Mouse (Mus musculus): ENCODE measurements at regions not wholly inside any gene's neighbourhood (a gene's known extent, or its start where the extent isn't known, plus 50 kb on each side); places are given as distances from the start of the nearest gene placed in this dataset.

- ATAC-seq (ENCODE audit: low FRiP score, low read depth): no peak
- Histone ChIP-seq H3K9me3 (no peaks in the 10 kb centered on the region), H3K27me3 (replicated peaks) (no peaks in the 10 kb centered on the region), H3K4me1 (no peaks in the 10 kb centered on the region), H3K9ac (no peak overlapping the region), H3K4me2 (replicated peaks) (no peak overlapping the region), H3K27ac (no peak overlapping the region), H3K4me3 (no peak overlapping the region), H3K36me3 (no peaks in the 10 kb centered on the region)
- WGBS: 84% methylated on average over 4 of the region's 4 CpGs
These were observed 82.7 kb downstream of the Pmp22 start for GRCm38 (mm10) chr11:63211501-63211900.

DNA sequence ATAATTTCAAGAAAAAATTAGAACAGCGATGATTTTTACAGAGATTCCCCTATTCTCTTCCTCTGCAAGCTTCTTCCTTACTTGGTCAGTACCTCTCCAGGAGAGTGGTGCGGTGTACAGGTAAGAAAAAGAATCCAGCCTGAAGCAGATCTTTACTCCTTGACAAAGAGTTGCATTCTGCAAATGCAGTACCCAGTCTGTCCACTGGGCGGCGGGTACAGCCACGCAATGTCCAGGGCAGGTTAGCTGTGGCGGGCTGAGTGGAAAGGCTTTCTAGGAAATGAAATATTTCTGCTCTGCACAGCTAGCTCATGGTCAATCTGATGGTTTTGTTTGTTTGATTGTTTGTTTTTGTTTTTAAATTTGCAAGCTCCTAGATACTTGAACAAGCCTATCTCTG, 84.3 kb downstream of the Pmp22 start:
- no peak for ATAC-seq (ENCODE audit: low FRiP score, low read depth)

DNA sequence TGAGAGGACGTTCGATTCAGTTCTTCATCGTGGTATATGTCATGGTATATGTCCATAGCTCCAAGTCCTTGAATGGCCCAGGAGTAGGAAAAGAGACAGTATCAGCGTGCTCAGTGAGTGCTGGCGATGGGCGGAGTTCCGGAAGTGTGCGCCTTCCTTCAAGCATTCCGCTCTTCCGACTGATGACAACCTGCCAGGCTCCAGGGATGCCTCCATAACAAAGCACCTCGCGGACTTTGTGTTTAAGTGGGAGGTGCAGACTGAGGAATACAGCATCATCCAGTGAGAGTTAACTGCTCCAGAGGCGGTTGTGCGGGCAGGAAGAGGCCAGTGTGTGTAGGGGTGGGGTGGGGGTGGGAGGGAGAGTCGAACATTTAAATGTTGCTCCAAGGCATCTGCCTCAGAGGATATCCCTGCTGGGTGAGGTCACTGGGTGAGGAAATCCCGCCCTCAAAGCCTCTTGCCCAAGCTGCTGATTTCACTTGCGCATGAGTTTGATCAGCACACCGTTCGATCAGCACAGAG, 85.2 kb downstream of the Pmp22 start:
- Histone ChIP-seq H3K4me1 (no peaks in the 10 kb centered on the region), H3K27me3 (replicated peaks) (no peaks in the 10 kb centered on the region), H3K27ac (no peak overlapping the region), H3K4me3 (no peak overlapping the region), H3K9me3 (no peaks in the 10 kb centered on the region), H3K4me2 (replicated peaks) (no peak overlapping the region), H3K9ac (no peak overlapping the region), H3K36me3 (no peaks in the 10 kb centered on the region)
- 62% methylated on average over 19 of the region's 19 CpGs for WGBS
- ATAC-seq (ENCODE audit: low FRiP score, low read depth): no peak

More for the DNA sequence above, 84.3 kb downstream of the Pmp22 start:
- no peak overlapping the region for H3K27ac ChIP-seq
- no peaks in the 10 kb centered on the region for H3K4me1 ChIP-seq
- H3K36me3 ChIP-seq: no peaks in the 10 kb centered on the region
- H3K9ac ChIP-seq: no peak overlapping the region
- no peaks in the 10 kb centered on the region for H3K27me3 ChIP-seq (replicated peaks)
- H3K9me3 ChIP-seq: no peaks in the 10 kb centered on the region
- H3K4me3 ChIP-seq: no peak overlapping the region
- WGBS: 22% methylated on average over 6 of the region's 6 CpGs
- H3K4me2 ChIP-seq (replicated peaks): no peak overlapping the region

GRCm38 (mm10) chr11:63215993-63216392, 87.2 kb downstream of the Pmp22 start:
- ATAC-seq (ENCODE audit: low FRiP score, low read depth): no peak
- no peak overlapping the region for H3K4me3 ChIP-seq
- H3K4me1 ChIP-seq: no peaks in the 10 kb centered on the region
- no peaks in the 10 kb centered on the region for H3K36me3 ChIP-seq
- H3K27me3 ChIP-seq (replicated peaks): no peaks in the 10 kb centered on the region
- H3K4me2 ChIP-seq (replicated peaks): no peak overlapping the region
- H3K9me3 ChIP-seq: no peaks in the 10 kb centered on the region
- H3K9ac ChIP-seq: no peak overlapping the region
- no peak overlapping the region for H3K27ac ChIP-seq
- WGBS: 95% methylated on average over 2 of the region's 2 CpGs

GRCm38 (mm10) chr11:63217049-63217448, 88.3 kb downstream of the Pmp22 start:
- H3K9ac ChIP-seq: no peak overlapping the region
- H3K36me3 ChIP-seq: no peaks in the 10 kb centered on the region
- H3K4me2 ChIP-seq (replicated peaks): no peak overlapping the region
- 68% methylated on average over 3 of the region's 3 CpGs for WGBS
- no peaks in the 10 kb centered on the region for H3K9me3 ChIP-seq
- no peak overlapping the region for H3K4me3 ChIP-seq
- no peaks in the 10 kb centered on the region for H3K27me3 ChIP-seq (replicated peaks)
- no peaks in the 10 kb centered on the region for H3K4me1 ChIP-seq
- ATAC-seq (ENCODE audit: low FRiP score, low read depth): no peak
- H3K27ac ChIP-seq: no peak overlapping the region

- WGBS: 96% methylated on average over 3 of the region's 3 CpGs
These were observed 97.7 kb downstream of the Pmp22 start for GRCm38 (mm10) chr11:63226471-63226870.

GRCm38 (mm10) chr11:63230786-63231185, 102.0 kb downstream of the Pmp22 start:
- H3K4me3 ChIP-seq: no peak overlapping the region
- H3K9ac ChIP-seq: no peak overlapping the region
- no peaks in the 10 kb centered on the region for H3K27me3 ChIP-seq (replicated peaks)
- no peak for ATAC-seq (ENCODE audit: low FRiP score, low read depth)
- 94% methylated on average over 6 of the region's 6 CpGs for WGBS
- no peaks in the 10 kb centered on the region for H3K4me1 ChIP-seq
- no peaks in the 10 kb centered on the region for H3K36me3 ChIP-seq
- no peaks in the 10 kb centered on the region for H3K9me3 ChIP-seq
- H3K4me2 ChIP-seq (replicated peaks): no peak overlapping the region
- H3K27ac ChIP-seq: no peak overlapping the region

More at GRCm38 (mm10) chr11:63226471-63226870, 97.7 kb downstream of the Pmp22 start:
- ATAC-seq (ENCODE audit: low FRiP score, low read depth): no peak
- H3K4me2 ChIP-seq (replicated peaks): no peak overlapping the region
- no peaks in the 10 kb centered on the region for H3K9me3 ChIP-seq
- H3K4me3 ChIP-seq: no peak overlapping the region
- no peak overlapping the region for H3K27ac ChIP-seq
- H3K9ac ChIP-seq: no peak overlapping the region
- H3K4me1 ChIP-seq: no peaks in the 10 kb centered on the region
- H3K36me3 ChIP-seq: no peaks in the 10 kb centered on the region
- H3K27me3 ChIP-seq (replicated peaks): no peaks in the 10 kb centered on the region

- Histone ChIP-seq H3K4me2 (replicated peaks) (no peak overlapping the region), H3K4me3 (no peak overlapping the region), H3K9ac (no peak overlapping the region), H3K4me1 (no peaks in the 10 kb centered on the region), H3K27me3 (replicated peaks) (no peaks in the 10 kb centered on the region), H3K9me3 (no peaks in the 10 kb centered on the region), H3K27ac (no peak overlapping the region), H3K36me3 (no peaks in the 10 kb centered on the region)
- ATAC-seq (ENCODE audit: low FRiP score, low read depth): no peak
- WGBS: 83% methylated on average over 13 of the region's 13 CpGs
These were observed 104.6 kb downstream of the Pmp22 start for GRCm38 (mm10) chr11:63233172-63233966.

GRCm38 (mm10) chr11:63234481-63234880, 105.7 kb downstream of the Pmp22 start:
- no peaks in the 10 kb centered on the region for H3K27me3 ChIP-seq (replicated peaks)
- WGBS: 74% methylated on average over 6 of the region's 6 CpGs
- H3K36me3 ChIP-seq: no peaks in the 10 kb centered on the region
- no peaks in the 10 kb centered on the region for H3K4me1 ChIP-seq
- no peak overlapping the region for H3K27ac ChIP-seq
- H3K9ac ChIP-seq: no peak overlapping the region
- H3K4me2 ChIP-seq (replicated peaks): no peak overlapping the region
- no peak overlapping the region for H3K4me3 ChIP-seq
- no peak for ATAC-seq (ENCODE audit: low FRiP score, low read depth)
- no peaks in the 10 kb centered on the region for H3K9me3 ChIP-seq

- Histone ChIP-seq H3K36me3 (no peaks in the 10 kb centered on the region), H3K9ac (no peak overlapping the region), H3K4me1 (no peaks in the 10 kb centered on the region), H3K27ac (no peak overlapping the region), H3K4me2 (replicated peaks) (no peak overlapping the region), H3K4me3 (no peak overlapping the region), H3K27me3 (replicated peaks) (no peaks in the 10 kb centered on the region), H3K9me3 (no peaks in the 10 kb centered on the region)
- 86% methylated on average over 4 of the region's 4 CpGs for WGBS
- ATAC-seq (ENCODE audit: low FRiP score, low read depth): no peak
These were observed 109.9 kb downstream of the Pmp22 start for GRCm38 (mm10) chr11:63238655-63239054.

DNA sequence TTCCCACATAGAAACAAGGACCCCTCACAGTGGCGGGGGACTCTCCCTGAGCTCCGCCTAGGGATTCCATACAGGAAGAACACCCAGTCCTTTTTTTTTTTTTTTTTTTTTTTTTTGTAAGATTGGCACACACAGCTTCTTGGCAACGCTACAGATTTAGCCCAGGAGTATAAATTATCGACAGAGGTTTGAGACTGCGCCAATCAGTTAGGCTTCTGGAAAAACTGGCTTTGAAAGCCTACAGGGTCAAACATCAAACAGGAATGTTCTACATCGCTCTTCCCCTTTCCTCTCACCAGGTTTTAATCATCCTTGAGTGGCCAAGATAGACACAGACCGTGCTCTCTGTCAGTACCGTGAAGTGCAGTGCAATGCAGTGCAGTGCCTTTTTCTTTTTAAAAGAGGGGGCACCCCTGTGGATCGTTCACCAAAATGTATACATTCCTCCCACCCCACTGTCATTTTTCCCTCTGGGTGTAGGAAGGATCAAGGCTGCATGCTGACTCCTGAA, 115.2 kb downstream of the Pmp22 start:
- H3K4me2 ChIP-seq (replicated peaks): no peak overlapping the region

GRCm38 (mm10) chr11:63245041-63245440, 116.3 kb downstream of the Pmp22 start:
- Histone ChIP-seq H3K27ac (no peak overlapping the region), H3K4me2 (replicated peaks) (no peak overlapping the region), H3K9ac (no peak overlapping the region), H3K36me3 (no peaks in the 10 kb centered on the region), H3K4me3 (no peak overlapping the region), H3K4me1 (0 out of 2 replicates have a peak, but pooled peaks cover 4% of the 10 kb centered on the region), H3K27me3 (replicated peaks) (no peaks in the 10 kb centered on the region), H3K9me3 (no peaks in the 10 kb centered on the region)
- WGBS: 74% methylated on average over 6 of the region's 6 CpGs
- no peak for ATAC-seq (ENCODE audit: low FRiP score, low read depth)

More for the DNA sequence above, 115.2 kb downstream of the Pmp22 start:
- no peaks in the 10 kb centered on the region for H3K36me3 ChIP-seq
- H3K27ac ChIP-seq: no peak overlapping the region
- no peak overlapping the region for H3K4me3 ChIP-seq
- H3K9me3 ChIP-seq: no peaks in the 10 kb centered on the region
- no peak overlapping the region for H3K9ac ChIP-seq
- no peak for ATAC-seq (ENCODE audit: low FRiP score, low read depth)
- H3K4me1 ChIP-seq: 0 out of 2 replicates have a peak, but pooled peaks cover 4% of the 10 kb centered on the region
- H3K27me3 ChIP-seq (replicated peaks): no peaks in the 10 kb centered on the region
- WGBS: 74% methylated on average over 9 of the region's 9 CpGs
